Mouse (Mus musculus): Measurements from ENCODE around the gene Sept7.

The Sept7 gene

GRCm38 (mm10) chr9:25357589-25357988 is 105.3 kb downstream of the Sept7 start:
- ATAC-seq (ENCODE audit: insufficient number of reproducible peaks, low FRiP score, low TSS enrichment): no peak

GRCm38 (mm10) chr9:25358018-25358417 is 105.8 kb downstream of the Sept7 start:
- ATAC-seq (ENCODE audit: insufficient number of reproducible peaks, low FRiP score, low TSS enrichment): no peak
